Mouse (Mus musculus) Muller cell, postnatal 12 days (primary cell): ENCODE results near the gene Hydin.
A peak's percentile ranks its signal among the peaks of the same experiment; 100 is the strongest.
"Not testable (repeated sequence)": the region's sequence is repeated elsewhere in the genome, so short reads cannot be mapped to it uniquely, and the experiment has no call there.

ENCODE experiments used
- DNase-seq: peaks from one replicate; pipeline ENCODE4 v3.0.0-alpha.2; 2015; ENCODE audit errors: inconsistent ontology term

Hydin gene

GRCm38 (mm10) chr8:110266741-110267140 is at the start of gene Hydin:
TSS of gene Hydin (plus strand) at chr8:110266977.
- DNase-seq: peak; percentile 76

- DNase-seq: peak; percentile 1
These were observed 49.6 kb upstream of the Hydin start for GRCm38 (mm10) chr8:110217198-110217597.

GRCm38 (mm10) chr8:110217681-110218131 is 49.1 kb upstream of the Hydin start:
- peak; percentile 100 for DNase-seq

- no peak for DNase-seq
These were observed 48.3 kb upstream of the Hydin start for GRCm38 (mm10) chr8:110218511-110218910.

GRCm38 (mm10) chr8:110220936-110221335 is 45.8 kb upstream of the Hydin start:
- DNase-seq: no peak

DNA sequence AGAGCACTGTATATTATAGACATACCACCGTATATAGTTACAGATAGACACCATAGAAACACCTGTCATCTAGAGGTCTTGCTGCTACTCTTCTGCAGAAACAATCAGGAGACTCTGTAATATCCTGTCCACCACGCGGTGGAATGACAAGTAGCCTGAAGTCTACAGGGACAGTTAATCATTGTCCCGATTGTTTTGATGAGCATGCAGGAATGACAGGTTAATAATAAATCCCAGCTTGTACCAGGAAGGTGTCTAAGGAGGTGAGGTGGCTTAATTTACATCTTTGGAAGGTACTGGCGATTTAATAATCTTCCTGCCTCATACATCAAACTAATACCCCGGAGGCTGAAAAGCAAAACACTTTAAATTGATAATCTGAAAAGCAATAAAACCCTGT is 36.0 kb upstream of the Hydin start:
- no peak for DNase-seq

DNA sequence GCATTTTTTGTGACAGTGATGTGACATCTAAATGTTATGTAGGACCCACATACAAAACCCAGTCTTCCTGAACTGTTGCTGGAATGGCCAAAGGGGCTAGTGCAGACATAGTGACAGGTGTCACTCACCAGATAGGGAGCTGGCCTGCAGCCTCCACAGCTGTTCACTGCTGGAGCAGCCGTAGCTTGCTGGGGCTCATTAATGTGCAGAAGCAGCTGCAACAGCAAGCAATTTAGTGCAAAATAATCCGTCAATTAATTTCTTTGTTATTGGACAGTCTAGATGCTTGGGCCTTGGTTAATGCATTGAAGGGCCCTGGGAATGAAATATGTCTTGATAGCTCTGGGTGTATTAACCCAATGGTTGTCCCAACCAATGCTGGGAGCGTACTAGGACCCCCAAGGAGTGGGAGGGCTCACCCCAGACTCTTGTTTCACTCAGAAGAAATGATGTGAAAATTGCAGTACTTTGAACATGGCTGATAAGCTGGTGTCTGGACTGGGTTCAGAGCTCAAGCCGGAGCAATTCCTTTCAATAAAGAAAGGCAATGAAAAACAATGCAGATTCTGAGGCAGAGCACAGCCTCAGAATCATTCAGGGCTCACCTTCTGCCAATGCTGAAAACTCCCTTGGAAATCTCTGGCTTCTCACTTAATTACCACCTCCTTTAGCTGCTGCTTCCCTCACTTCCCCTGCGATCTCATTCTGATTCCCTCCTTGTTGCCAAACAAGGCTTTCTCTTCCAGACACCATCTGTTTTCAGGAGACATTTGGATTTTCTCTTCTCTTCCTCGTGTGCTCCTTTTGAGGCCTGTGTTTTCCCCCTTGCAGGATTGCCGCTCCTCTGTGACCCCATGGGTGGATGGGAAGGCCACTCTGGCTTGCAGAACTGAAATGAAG is 24.2 kb upstream of the Hydin start:
- no peak for DNase-seq

DNA sequence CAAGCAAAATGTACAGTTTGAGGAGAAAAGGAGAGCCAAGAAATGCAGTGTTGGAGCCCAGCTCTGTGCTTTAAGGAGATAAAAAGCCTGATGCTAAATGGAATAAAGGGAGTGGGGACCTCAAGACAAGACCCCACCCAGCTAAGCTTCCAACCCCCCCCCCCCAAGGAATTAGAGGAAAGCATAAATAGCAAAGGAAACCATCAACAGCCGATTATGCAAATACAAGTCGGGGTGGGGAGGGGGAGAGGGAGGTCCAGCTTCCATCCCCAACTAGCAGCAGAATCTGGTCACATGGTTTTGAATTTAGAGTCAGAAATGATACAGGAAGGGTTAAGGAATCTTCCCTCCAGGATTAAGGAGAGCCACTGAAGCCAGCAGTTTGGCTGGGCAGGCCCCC is 22.2 kb upstream of the Hydin start:
- no peak for DNase-seq

DNA sequence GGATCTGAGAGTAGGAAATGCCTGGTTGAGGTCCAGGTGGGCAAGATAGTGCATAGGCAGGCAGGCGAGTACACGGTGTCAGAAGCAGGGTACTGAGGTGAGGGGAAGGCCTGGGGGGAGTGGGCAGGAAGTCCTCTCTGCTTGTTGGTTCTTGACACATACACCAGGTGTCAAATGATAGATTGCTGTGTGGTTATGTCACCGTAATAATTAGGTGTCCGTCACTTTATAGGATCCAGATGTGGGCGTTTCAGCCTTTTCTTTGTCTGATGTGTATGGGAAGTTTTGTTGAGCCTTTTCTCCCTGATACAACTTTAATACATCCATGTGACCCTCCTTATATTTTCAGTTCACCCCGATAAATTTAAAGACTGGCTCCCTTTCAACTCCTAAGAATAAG is 19.5 kb upstream of the Hydin start:
- DNase-seq: no peak

- DNase-seq: peak; percentile 87
These were observed 12.8 kb upstream of the Hydin start for GRCm38 (mm10) chr8:110253986-110254385.

DNA sequence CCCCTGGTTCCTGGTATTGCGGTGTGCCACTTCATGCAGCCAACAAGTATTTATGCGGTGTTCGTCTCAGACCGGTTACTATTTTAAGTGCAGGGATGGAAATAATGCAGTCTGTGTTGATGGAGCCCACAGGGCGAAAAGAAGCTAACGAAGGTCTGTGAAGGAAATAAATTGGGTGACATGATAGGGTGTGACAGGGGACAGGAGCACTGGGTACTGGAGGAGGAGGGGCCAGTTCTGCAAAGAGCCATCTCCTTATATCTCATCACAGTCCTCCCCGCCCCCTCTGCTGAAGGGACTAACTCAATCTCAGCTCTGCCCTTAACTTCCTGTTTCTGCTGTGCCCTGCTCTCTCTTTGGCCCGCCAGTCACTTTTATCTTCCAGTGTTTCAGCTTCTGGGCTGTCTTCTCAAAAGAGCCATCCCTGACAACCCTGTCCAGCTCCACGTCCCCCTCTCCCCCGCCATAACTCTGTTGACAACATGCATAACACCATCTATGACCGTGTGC is 926 bp upstream of the Hydin start:
- no peak for DNase-seq

DNA sequence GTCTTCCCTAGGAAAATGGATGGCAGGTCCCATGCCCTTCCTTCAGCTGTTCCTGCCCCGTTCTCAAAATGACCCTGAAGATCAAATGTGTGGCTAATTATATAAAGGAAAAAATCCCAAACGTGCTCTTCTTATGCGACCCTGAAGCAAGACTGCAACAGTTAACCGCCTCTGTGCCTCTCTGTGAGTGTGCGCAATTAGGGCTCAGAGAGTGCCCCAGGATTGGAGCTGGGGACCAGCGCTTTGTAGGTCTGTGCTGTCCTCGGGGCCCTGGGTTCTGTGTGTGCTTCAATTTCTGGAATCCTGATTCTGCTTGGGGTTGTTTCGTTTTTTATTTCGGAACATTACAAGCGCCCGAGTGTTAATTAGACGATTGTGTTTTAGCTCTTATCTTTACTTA is 491 bp downstream of the Hydin start:
- no peak for DNase-seq

DNA sequence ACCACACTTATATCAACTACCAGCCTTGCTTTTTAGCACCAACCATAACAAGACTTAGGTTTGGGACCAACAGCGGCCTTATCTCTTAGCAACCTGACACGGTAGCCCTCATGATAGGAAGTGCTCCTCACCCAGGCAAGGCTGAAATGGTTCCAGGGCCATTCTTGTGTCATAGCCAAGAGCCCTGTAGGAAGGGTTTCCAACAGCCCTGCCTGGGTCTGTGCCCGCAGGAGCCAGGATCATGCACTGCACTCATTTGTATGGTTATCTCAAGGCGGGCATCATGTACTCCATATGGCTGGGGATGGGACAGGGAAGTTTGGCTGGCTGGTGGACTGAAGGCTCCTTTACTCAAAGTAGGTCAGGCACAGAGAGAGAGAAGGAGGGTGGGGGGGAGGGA is 3.9 kb downstream of the Hydin start:
- DNase-seq: no peak

- no peak for DNase-seq
These were observed 6.6 kb downstream of the Hydin start for GRCm38 (mm10) chr8:110273394-110273793.

DNA sequence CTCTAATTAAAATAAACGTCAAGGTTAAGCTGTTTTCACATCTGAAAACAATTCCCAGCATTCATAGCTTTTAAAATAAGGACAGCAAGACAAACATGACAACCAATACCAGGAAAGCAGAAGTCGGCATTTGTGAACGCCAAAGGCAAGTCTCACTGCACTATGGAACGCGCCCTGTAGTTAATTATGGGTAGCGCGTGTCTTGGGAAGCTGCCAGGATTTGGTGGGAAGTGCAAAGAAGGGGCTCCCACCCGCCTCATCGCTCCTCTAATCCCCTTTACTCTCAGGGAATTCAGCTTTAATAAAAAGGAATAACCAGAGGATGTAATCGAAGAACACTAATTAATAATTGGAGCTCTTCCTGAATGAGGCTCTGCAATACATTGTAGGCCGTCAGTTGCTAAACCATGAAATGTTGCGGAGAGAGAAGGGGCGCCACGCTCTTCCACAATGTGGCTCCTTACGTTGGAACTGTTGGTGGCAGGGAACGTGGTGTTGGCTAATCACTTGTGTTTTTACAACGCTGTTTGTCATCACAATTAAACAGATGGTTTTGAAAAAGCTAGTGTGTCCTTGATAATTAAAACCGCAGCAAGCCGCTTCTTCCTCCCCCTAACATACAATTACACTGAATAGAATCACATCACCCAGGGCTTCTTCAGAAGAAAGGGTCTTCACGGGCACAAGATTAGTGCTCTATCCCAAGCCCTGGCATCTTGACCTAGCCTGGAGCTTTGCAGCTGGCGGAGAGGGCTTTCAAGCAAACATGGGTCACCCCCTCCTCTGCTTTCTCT is 8.9 kb downstream of the Hydin start:
- no peak for DNase-seq

DNA sequence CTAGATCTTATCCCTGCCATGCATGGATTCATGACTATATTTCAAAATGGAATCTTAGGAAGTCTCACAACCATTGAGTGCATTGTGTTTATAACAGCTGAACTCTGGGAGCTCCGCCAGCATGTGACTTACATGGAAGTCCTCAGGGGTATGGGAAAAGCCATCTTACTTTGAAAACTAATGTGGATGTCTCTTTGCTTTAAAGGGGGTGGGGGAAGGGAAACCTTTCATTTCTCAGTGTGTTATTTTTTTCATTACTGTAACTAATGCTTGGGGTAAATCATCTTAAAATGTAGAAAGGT is 9.4 kb downstream of the Hydin start:
- DNase-seq: no peak

- DNase-seq: no peak
These were observed 45.9 kb downstream of the Hydin start for GRCm38 (mm10) chr8:110312715-110313114.

- no peak for DNase-seq
These were observed 49.0 kb downstream of the Hydin start for GRCm38 (mm10) chr8:110315826-110316225.

DNA sequence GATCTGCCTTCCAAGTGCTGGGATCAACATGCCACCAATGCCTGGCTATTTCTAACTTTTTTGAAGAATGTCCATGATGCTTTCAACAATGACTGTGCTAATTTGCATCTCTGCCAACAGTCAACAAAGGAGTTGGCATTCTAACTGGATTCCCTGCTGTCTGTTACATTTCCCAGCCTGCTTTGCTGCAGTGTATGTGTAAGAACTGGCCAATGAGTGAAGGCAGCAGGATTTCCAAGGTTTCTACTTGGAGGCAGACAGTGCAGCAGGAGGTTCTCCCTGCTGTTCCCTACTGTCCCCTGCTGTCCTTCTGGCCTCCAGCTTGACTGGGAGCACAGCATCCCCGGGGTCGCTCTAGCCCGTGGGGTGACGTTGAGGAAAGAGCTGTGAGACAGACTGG is 52.8 kb downstream of the Hydin start:
- DNase-seq: peak; percentile 70

DNA sequence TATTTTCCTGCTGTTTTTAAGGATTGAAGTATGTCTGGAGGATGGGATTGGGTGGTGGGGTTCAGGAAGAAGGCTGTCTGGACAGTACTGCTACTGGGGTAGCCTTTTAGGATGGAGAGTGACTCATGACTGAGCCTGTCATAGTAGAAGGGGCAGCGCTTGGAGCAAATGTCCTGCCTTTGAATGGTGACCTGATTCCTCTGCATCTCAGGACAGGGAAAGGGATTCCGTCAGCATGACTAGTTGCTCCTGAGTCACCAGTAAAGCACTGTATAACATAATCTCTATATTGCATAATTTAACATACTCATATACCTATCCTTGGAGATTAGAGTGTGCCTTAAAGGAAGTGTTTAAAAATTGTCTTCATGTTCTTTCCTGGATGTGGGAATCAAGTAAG is 54.7 kb downstream of the Hydin start:
- peak; percentile 65 for DNase-seq

GRCm38 (mm10) chr8:110323981-110324574 is 57.3 kb downstream of the Hydin start:
- DNase-seq: peak; percentile 52

DNA sequence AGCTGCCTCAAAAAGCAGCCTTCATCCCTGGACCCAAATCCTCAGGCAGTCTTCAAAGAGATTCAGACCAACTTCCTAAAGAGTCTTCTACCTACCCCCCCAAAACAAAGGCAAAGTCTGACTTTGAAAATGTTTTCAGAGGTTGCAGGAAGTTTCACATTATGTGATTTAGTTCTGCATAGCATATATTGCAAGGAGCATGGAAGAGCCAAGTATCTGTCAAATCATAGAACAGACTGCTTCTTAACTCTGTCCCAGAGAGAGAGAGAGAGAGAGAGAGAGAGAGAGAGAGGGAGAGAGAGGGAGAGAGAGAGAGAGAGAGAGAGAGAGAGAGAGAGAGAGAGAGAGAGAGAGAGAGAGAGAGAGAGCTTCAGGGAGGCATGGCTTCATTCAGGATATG is 60.3 kb downstream of the Hydin start:
- DNase-seq: not testable (repeated sequence)
